Mouse (Mus musculus) kidney, postnatal 0 days (tissue): Measurements from ENCODE around the gene Mymx. TPM values are rescaled to one million over a fixed set of nuclear protein-coding genes. Genes with fewer than 3 reads are reported as not detected.

Source experiments
- ATAC-seq: fragments of 200-750 bp; cut with Nextera tagmentation; replicated peaks from 2 replicates; pipeline ENCODE4 v1.8.0; 2017; ENCODE audit warnings: low read depth, moderate number of reproducible peaks, moderate TSS enrichment, moderate library complexity; ENCODE audit not compliant: low FRiP score
- DNase-seq: peaks from one replicate; pipeline ENCODE4 v3.0.0-alpha.2; 2016; ENCODE audit warnings: low spot score
- H3K27ac ChIP-seq: fragments of 300-500 bp; sonication (generic); 2 replicates; pipeline ENCODE4 v1.5.1; 2014; ENCODE audit warnings: mild to moderate bottlenecking
- H3K27me3 ChIP-seq: fragments of 300-500 bp; sonication (generic); 2 replicates; pipeline ENCODE4 v1.6.1; 2014; ENCODE audit warnings: low read length, mixed read lengths; ENCODE audit not compliant: insufficient read depth
- H3K36me3 ChIP-seq: fragments of 300-500 bp; sonication (generic); 2 replicates; pipeline ENCODE4 v1.6.1; 2014; ENCODE audit warnings: low read length, mixed read lengths; ENCODE audit not compliant: insufficient read depth
- H3K4me1 ChIP-seq: fragments of 300-500 bp; sonication (generic); replicated peaks from 2 replicates; pipeline ENCODE4 v1.6.1; 2014; ENCODE audit warnings: antibody characterized with exemption, low read length, mixed read lengths; ENCODE audit not compliant: insufficient read depth
- H3K4me2 ChIP-seq: fragments of 300-500 bp; sonication (generic); 2 replicates; pipeline ENCODE4 v1.6.1; 2014; ENCODE audit warnings: mild to moderate bottlenecking, low read length, moderate library complexity, mixed read lengths
- H3K4me3 ChIP-seq: fragments of 300-500 bp; sonication (generic); replicated peaks from 2 replicates; pipeline ENCODE4 v1.5.1; 2014; ENCODE audit warnings: low read depth, low read length
- H3K9ac ChIP-seq: fragments of 300-500 bp; sonication (generic); 2 replicates; pipeline ENCODE4 v1.6.1; 2014; ENCODE audit warnings: low read depth, low read length
- H3K9me3 ChIP-seq: fragments of 300-500 bp; sonication (generic); replicated peaks from 2 replicates; pipeline ENCODE4 v1.6.1; 2016; ENCODE audit warnings: low read length, inconsistent platforms, mixed read lengths
- CTCF ChIP-seq: IDR thresholded peaks from 2 replicates; pipeline ENCODE4 v1.5.1; 2016; ENCODE audit warnings: antibody characterized with exemption, low read depth, mild to moderate bottlenecking, moderate library complexity
- WGBS: fragments of 180-500 bp; shearing (Covaris S2); extraction: QIAGEN DNeasy Blood & Tissue Kit; methylation state at CpG from one replicate; pipeline ENCODE4 v1.1.7; 2014; 5-methylcytosine and 5-hydroxymethylcytosine counted together
- polyA plus RNA-seq: library from polyadenylated mRNA; unstranded; fragments of >200 nt; fragmentation: Nextera tagmentation; extraction: Ambion mirVana; gene quantifications from 2 replicates; pipeline ENCODE4 v1.2.1, GENCODE M21; 2015

Gene Mymx
- polyA plus RNA-seq, 1 experiment from 2014 or later: 18.4 TPM

- DNase-seq (peak; percentile 77), ATAC-seq (peak; percentile 40)
- peak overlapping the region; percentile 100 for H3K4me3 ChIP-seq
- H3K27ac ChIP-seq: peak overlapping the region; percentile 98
- no peaks in the 10 kb centered on the region for H3K9me3 ChIP-seq
- peaks cover 24% of the 10 kb centered on the region for H3K36me3 ChIP-seq
- peak overlapping the region; percentile 81 for H3K9ac ChIP-seq
- peak overlapping the region; percentile 93 for H3K4me2 ChIP-seq
- WGBS: under 1% methylated on average over 17 of the region's 17 CpGs
- TF ChIP-seq CTCF: no peak
- H3K4me1 ChIP-seq: peaks cover 18% of the 10 kb centered on the region; the same call in 1 of the 2 replicates
- no peaks in the 10 kb centered on the region for H3K27me3 ChIP-seq
Observed at GRCm38 (mm10) chr17:45574129-45574761, 27.7 kb downstream of the Mymx start.

DNA sequence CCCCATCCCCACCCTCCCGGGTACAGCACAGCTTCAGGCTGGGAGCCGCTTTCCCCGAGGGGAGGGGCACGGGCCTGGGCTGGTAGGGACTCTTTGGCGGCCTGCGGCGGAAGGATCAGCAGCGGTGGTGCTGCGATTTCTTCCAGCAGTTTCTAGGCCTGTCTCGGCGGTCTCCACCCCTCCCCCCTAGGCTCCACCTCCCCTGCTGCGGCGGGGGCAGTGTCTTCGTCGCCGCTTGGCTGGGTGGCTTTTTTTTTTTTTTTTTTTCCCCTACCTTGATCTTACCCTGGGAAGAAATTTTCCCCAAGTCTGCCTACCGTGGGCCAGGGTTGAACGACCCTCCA, 28.1 kb downstream of the Mymx start:
- Histone ChIP-seq H3K27me3 (no peaks in the 10 kb centered on the region), H3K36me3 (peaks cover 29% of the 10 kb centered on the region), H3K9me3 (no peaks in the 10 kb centered on the region), H3K4me2 (peak overlapping the region; percentile 93), H3K9ac (peak overlapping the region; percentile 81), H3K27ac (peak overlapping the region; percentile 98), H3K4me3 (peak overlapping the region; percentile 100), H3K4me1 (peaks cover 18% of the 10 kb centered on the region; the same call in 1 of the 2 replicates)
- TF ChIP-seq CTCF: no peak
- DNase-seq (peak; percentile 96), ATAC-seq (peak; percentile 61)
- under 1% methylated on average over 18 of the region's 18 CpGs for WGBS

DNA sequence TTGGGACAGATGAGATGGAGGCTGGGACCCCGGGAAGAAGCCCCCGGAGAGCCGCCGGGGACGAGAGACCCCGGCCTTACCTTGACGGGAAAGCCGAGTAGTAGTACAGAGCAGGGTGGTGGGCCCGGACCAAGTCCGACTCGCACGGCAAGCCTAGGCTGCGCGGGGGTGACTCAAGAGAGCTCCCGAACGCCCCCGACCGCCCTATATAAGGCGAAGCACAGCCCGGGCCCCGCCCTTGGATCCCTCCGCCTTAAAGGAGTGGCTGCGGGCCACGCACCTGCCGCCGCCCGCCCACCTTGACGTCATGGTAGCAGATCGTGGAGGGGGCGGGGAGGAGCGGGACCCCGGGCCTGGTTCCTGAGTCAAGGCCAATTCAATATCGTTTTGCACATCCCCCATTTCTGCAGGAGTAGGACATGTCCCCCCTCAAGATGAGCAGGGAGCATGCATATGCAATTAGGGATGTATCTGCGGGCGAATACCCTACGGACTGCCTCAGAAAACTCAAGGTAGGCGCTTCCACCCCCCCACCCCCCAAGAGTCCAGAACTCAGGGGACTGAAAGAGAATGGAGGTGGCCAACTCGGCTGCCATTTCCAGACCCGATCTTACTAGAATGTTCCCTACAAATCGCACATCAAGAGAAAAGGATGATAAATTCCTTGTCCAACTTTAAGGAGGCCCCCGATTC, 28.7 kb downstream of the Mymx start, which contains the start of gene Hsp90ab1:
Gene Hsp90ab1, minus strand, starts transcription at position 185 of the 693 bp plus-strand sequence.
- peak within 1 kb of the TSS; percentile 100 for H3K4me3 ChIP-seq
- DNase-seq (peak; percentile 97), ATAC-seq (peak; percentile 82)
- TF ChIP-seq CTCF: no peak
- peak within 1 kb of the TSS; percentile 99 for H3K9ac ChIP-seq
- H3K27ac ChIP-seq: peak within 1 kb of the TSS; percentile 98
- peak within 1 kb of the TSS; percentile 93 for H3K4me2 ChIP-seq
- H3K9me3 ChIP-seq: no peaks in the 10 kb centered on the region
- H3K36me3 ChIP-seq: peaks cover 34% of the 10 kb centered on the region
- peaks cover 18% of the 10 kb centered on the region; the same call in 1 of the 2 replicates for H3K4me1 ChIP-seq
- no peaks in the 10 kb centered on the region for H3K27me3 ChIP-seq
- under 1% methylated on average over 41 of the region's 41 CpGs for WGBS

GRCm38 (mm10) chr17:45572103-45573086, 29.5 kb downstream of the Mymx start:
- Histone ChIP-seq H3K9me3 (no peaks in the 10 kb centered on the region), H3K27me3 (no peaks in the 10 kb centered on the region), H3K36me3 (peaks cover 43% of the 10 kb centered on the region), H3K4me3 (peak overlapping the region; percentile 100), H3K4me1 (peaks cover 18% of the 10 kb centered on the region; the same call in 1 of the 2 replicates), H3K9ac (peak overlapping the region; percentile 99), H3K27ac (peak overlapping the region; percentile 98), H3K4me2 (peak overlapping the region; percentile 93)
- WGBS: under 1% methylated on average over 56 of the region's 57 CpGs
- ATAC-seq (peak; percentile 57), DNase-seq (peak; percentile 98)
- TF ChIP-seq CTCF: no peak

GRCm38 (mm10) chr17:45569999-45570398, 31.9 kb downstream of the Mymx start:
- H3K27ac ChIP-seq: no peak overlapping the region
- H3K9ac ChIP-seq: no peak overlapping the region
- H3K4me2 ChIP-seq: no peak overlapping the region
- WGBS: 85% methylated on average over 4 of the region's 4 CpGs
- peaks cover 61% of the 10 kb centered on the region for H3K36me3 ChIP-seq
- DNase-seq (no peak), ATAC-seq (no peak)
- peaks cover 20% of the 10 kb centered on the region for H3K4me1 ChIP-seq
- no peaks in the 10 kb centered on the region for H3K9me3 ChIP-seq
- no peak for TF ChIP-seq CTCF
- no peaks in the 10 kb centered on the region for H3K27me3 ChIP-seq
- H3K4me3 ChIP-seq: no peak overlapping the region

GRCm38 (mm10) chr17:45568990-45569389, 32.9 kb downstream of the Mymx start:
- no peak overlapping the region for H3K27ac ChIP-seq
- no peaks in the 10 kb centered on the region for H3K9me3 ChIP-seq
- no peak for ATAC-seq
- H3K4me3 ChIP-seq: no peak overlapping the region
- no peak for TF ChIP-seq CTCF
- 86% methylated on average over 12 of the region's 12 CpGs for WGBS
- no peak overlapping the region for H3K9ac ChIP-seq
- peaks cover 21% of the 10 kb centered on the region for H3K4me1 ChIP-seq
- H3K27me3 ChIP-seq: no peaks in the 10 kb centered on the region
- H3K4me2 ChIP-seq: no peak overlapping the region
- DNase-seq: no peak
- peaks cover 61% of the 10 kb centered on the region for H3K36me3 ChIP-seq
